In genomic region chr17:25015655-25016291, GRCm38 (mm10) we compare ENCODE assay signal across 8 mouse cellular contexts. TPM values are rescaled to one million over a fixed set of nuclear protein-coding genes. Genes with fewer than 3 reads are reported as not detected.
DNase-seq lines count a peak whose midpoint lies in the region; ATAC-seq and TF ChIP-seq lines count a peak whose summit lies in the region.

Gene Cramp1l (minus strand): TSS chr17:25015788.
Gene Ift140 (plus strand): TSS chr17:25016085.

- peak within 1 kb of the TSS; percentile 98 for H3K4me3 ChIP-seq in bone marrow, adult 2 months (replicated peaks; ENCODE audit: control insufficient read depth, low read depth, low read length)
- peak within 1 kb of the TSS; percentile 99 for H3K4me3 ChIP-seq in embryonic facial prominence, embryonic 15.5 days (replicated peaks)
- H3K4me3 ChIP-seq in limb, embryonic 14.5 days (replicated peaks; ENCODE audit: low read length), result peak within 1 kb of the TSS; percentile 98
- H3K4me3 ChIP-seq in midbrain, postnatal 0 days (ENCODE audit: low read depth, low read length), result peak within 1 kb of the TSS; percentile 81

- TF ChIP-seq CTCF in bone marrow, adult 2 months (IDR thresholded peaks at IDR 0.05; ENCODE audit: control insufficient read depth, insufficient read depth, low read length), result no peak
- TF ChIP-seq CTCF in midbrain, postnatal 0 days (IDR thresholded peaks at IDR 0.05), result no peak

- H3K27me3 ChIP-seq in embryonic facial prominence, embryonic 15.5 days, result no peaks in the 10 kb centered on the region
- H3K27me3 ChIP-seq in limb, embryonic 14.5 days (ENCODE audit: control insufficient read depth, insufficient read depth, low read length), result no peaks in the 10 kb centered on the region
- no peaks in the 10 kb centered on the region for H3K27me3 ChIP-seq in midbrain, postnatal 0 days (ENCODE audit: insufficient read depth, low read length)

- H3K4me2 ChIP-seq in embryonic facial prominence, embryonic 15.5 days (replicated peaks), result peak within 1 kb of the TSS; percentile 95
- peak within 1 kb of the TSS; percentile 91 for H3K4me2 ChIP-seq in limb, embryonic 14.5 days (replicated peaks; ENCODE audit: low read depth, low read length, severe bottlenecking)
- peak within 1 kb of the TSS; percentile 100 for H3K4me2 ChIP-seq in midbrain, postnatal 0 days (ENCODE audit: low read depth, low read length, poor library complexity, severe bottlenecking)

- peak; percentile 99 for DNase-seq in 416B (ENCODE audit: low read depth)
- DNase-seq in heart, adult 8-10 months (ENCODE audit: low spot score), result peak; percentile 99
- peak; percentile 100 for DNase-seq in kidney, adult 9 months
- DNase-seq in limb, embryonic 14.5 days (ENCODE audit: low spot score), result peak; percentile 100
- DNase-seq in midbrain, postnatal 0 days (ENCODE audit: low spot score), result peak; percentile 100
- DNase-seq in spleen, postnatal 14 days (ENCODE audit: low spot score in 2 of 2), result peak; percentile 95 to 98

- no peaks in the 10 kb centered on the region for H3K9me3 ChIP-seq in embryonic facial prominence, embryonic 15.5 days (replicated peaks)
- no peaks in the 10 kb centered on the region for H3K9me3 ChIP-seq in limb, embryonic 14.5 days (ENCODE audit: control insufficient read depth, low read length)
- H3K9me3 ChIP-seq in midbrain, postnatal 0 days (ENCODE audit: low read length), result no peaks in the 10 kb centered on the region

- peak within 1 kb of the TSS; percentile 90 for H3K9ac ChIP-seq in embryonic facial prominence, embryonic 15.5 days
- H3K9ac ChIP-seq in limb, embryonic 14.5 days (ENCODE audit: low read depth, low read length, severe bottlenecking), result peak within 1 kb of the TSS; percentile 91
- peak within 1 kb of the TSS; percentile 75 for H3K9ac ChIP-seq in midbrain, postnatal 0 days (replicated peaks; ENCODE audit: low read length, poor library complexity, severe bottlenecking)

- H3K36me3 ChIP-seq in embryonic facial prominence, embryonic 15.5 days, result peaks cover 25% of the 10 kb centered on the region
- H3K36me3 ChIP-seq in limb, embryonic 14.5 days (ENCODE audit: control insufficient read depth, insufficient read depth, low read length), result peaks cover 26% of the 10 kb centered on the region
- H3K36me3 ChIP-seq in midbrain, postnatal 0 days (ENCODE audit: insufficient read depth, low read length), result peaks cover 12% of the 10 kb centered on the region; the same call in 1 of the 2 replicates

- WGBS in bone marrow, adult 2 months, result under 1% methylated on average over 62 of the region's 62 CpGs
- whole genome bisulfite sequencing in embryonic facial prominence, embryonic 15.5 days, result under 1% methylated on average over 62 of the region's 62 CpGs
- WGBS in limb, embryonic 14.5 days, result under 1% methylated on average over 39 of the region's 62 CpGs
- WGBS in midbrain, postnatal 0 days, result under 1% methylated on average over 59 of the region's 62 CpGs

- H3K27ac ChIP-seq in bone marrow, adult 2 months (ENCODE audit: control insufficient read depth, insufficient read depth, low read depth, low read length, poor library complexity), result peak within 1 kb of the TSS; percentile 86
- H3K27ac ChIP-seq in embryonic facial prominence, embryonic 15.5 days (replicated peaks), result peak within 1 kb of the TSS; percentile 89
- peak within 1 kb of the TSS; percentile 74 for H3K27ac ChIP-seq in limb, embryonic 14.5 days (replicated peaks; ENCODE audit: low read depth, low read length)
- peak within 1 kb of the TSS; percentile 77 for H3K27ac ChIP-seq in midbrain, postnatal 0 days (ENCODE audit: low read depth, low read length)

- ATAC-seq in embryonic facial prominence, embryonic 15.5 days (ENCODE audit: insufficient number of reproducible peaks, low FRiP score, low TSS enrichment, low read depth), result peak; percentile 98
- peak; percentile 98 for ATAC-seq in limb, embryonic 14.5 days (ENCODE audit: low FRiP score, low read depth)
- ATAC-seq in midbrain, postnatal 0 days (ENCODE audit: low FRiP score), result peak; percentile 98

- H3K4me1 ChIP-seq in bone marrow, adult 2 months (ENCODE audit: control insufficient read depth, insufficient read depth, low read length), result no peaks in the 10 kb centered on the region
- H3K4me1 ChIP-seq in embryonic facial prominence, embryonic 15.5 days, result peaks cover 17% of the 10 kb centered on the region; the same call in 1 of the 2 replicates
- peaks cover 12% of the 10 kb centered on the region for H3K4me1 ChIP-seq in limb, embryonic 14.5 days (ENCODE audit: control insufficient read depth, insufficient read depth, low read length)
- H3K4me1 ChIP-seq in midbrain, postnatal 0 days (ENCODE audit: insufficient read depth, low read length), result peaks cover 10% of the 10 kb centered on the region

- peak; percentile 75; the same call in 1 of the 2 replicates for TF ChIP-seq POLR2A in bone marrow, adult 2 months (IDR thresholded peaks at IDR 0.05; ENCODE audit: borderline replicate concordance, control insufficient read depth, low read depth, low read length)
- 0 out of 2 replicates have a peak, but pooled peaks have one; percentile 57 for TF ChIP-seq POLR2A in limb, embryonic 14.5 days (IDR thresholded peaks at IDR 0.05; ENCODE audit: borderline replicate concordance, extremely low read depth, insufficient read depth, insufficient read length)

RNA-seq across cellular contexts. Expression of gene Cramp1l, which starts in this region (rescaled TPM):
- 9.1 and 15.8 TPM in 2 replicates for polyA plus RNA-seq in bone marrow, adult 2 months (2011; ENCODE audit: insufficient read depth, insufficient read length, low replicate concordance, missing spikeins)
- 7.2 and 7.8 TPM in 2 replicates for polyA plus RNA-seq in embryonic facial prominence, embryonic 15.5 days (2015; fragmentation: Nextera tagmentation; extraction: Ambion mirVana)
- 10 to 100 TPM in 1 of 4 experiments, 1 to 10 TPM in 3; 9.4 to 11.3 (median 9.6) TPM for total RNA-seq in heart, adult 8-10 months (2022)
- 33.5 and 41.9 TPM in 2 replicates for polyA plus RNA-seq in limb, embryonic 14.5 days (2012; rRNA removed)
- 8.1 and 10.0 TPM in 2 replicates for polyA plus RNA-seq in limb, embryonic 14.5 days (2014; fragmentation: Nextera tagmentation; extraction: Ambion mirVana)
- 17.4 and 22.3 TPM in 2 replicates for total RNA-seq in midbrain, postnatal 0 days (2014; rRNA removed)
- 2.7 and 3.2 TPM in 2 replicates for polyA plus RNA-seq in midbrain, postnatal 0 days (2015; fragmentation: Nextera tagmentation; extraction: Ambion mirVana)

RNA-seq across cellular contexts. Expression of gene Ift140, which starts in this region (rescaled TPM):
- 65.1 and 72.5 TPM in 2 replicates for polyA plus RNA-seq in bone marrow, adult 2 months (2011; ENCODE audit: insufficient read depth, insufficient read length, low replicate concordance, missing spikeins)
- 19.4 and 19.8 TPM in 2 replicates for polyA plus RNA-seq in embryonic facial prominence, embryonic 15.5 days (2015; fragmentation: Nextera tagmentation; extraction: Ambion mirVana)
- 1 to 10 TPM; 3.5 to 6.3 (median 4.5) TPM for total RNA-seq in heart, adult 8-10 months (2022)
- polyA plus RNA-seq in limb, embryonic 14.5 days (2012; rRNA removed), result 18.5 and 20.4 TPM in 2 replicates
- polyA plus RNA-seq in limb, embryonic 14.5 days (2014; fragmentation: Nextera tagmentation; extraction: Ambion mirVana), result 15.3 and 16.4 TPM in 2 replicates
- total RNA-seq in midbrain, postnatal 0 days (2014; rRNA removed), result 22.7 and 39.8 TPM in 2 replicates
- polyA plus RNA-seq in midbrain, postnatal 0 days (2015; fragmentation: Nextera tagmentation; extraction: Ambion mirVana), result 13.5 and 14.4 TPM in 2 replicates

Comparison
In these comparisons a context has a peak if more than half of its experiments do, and no peak if none do; other contexts are left out.
1. Peak in every context shown above with its lines: DNase-seq, ATAC-seq, H3K4me3 ChIP-seq and H3K27ac ChIP-seq.